Mouse (Mus musculus) common myeloid progenitor, adult 5-6 weeks (primary cell): ENCODE results near the gene Tmem106c. TPM values are rescaled to one million over a fixed set of nuclear protein-coding genes. Genes with fewer than 3 reads are reported as not detected.
A peak's percentile ranks its signal among the peaks of the same experiment; 100 is the strongest.

Experiments
- ATAC-seq: replicated peaks from 2 replicates; pipeline ENCODE4 v1.8.0; 2016; ENCODE audit warnings: low read depth, mild to moderate bottlenecking, moderate TSS enrichment, inconsistent platforms; ENCODE audit not compliant: poor library complexity, severe bottlenecking
- total RNA-seq: library from RNA; stranded (forward); fragments of 200-1000, 187-1606 nt; gene quantifications from 2 replicates; pipeline ENCODE4 v1.2.3, GENCODE M21; 2017

Gene Tmem106c
- total RNA-seq: 26.4 and 40.0 TPM in 2 replicates

GRCm38 (mm10) chr15:97963989-97964835 is at the start of gene Tmem106c:
TSS of gene Tmem106c (plus strand) at chr15:97964200.
- peak; percentile 97 for ATAC-seq

GRCm38 (mm10) chr15:97914331-97914747 is 49.7 kb upstream of the Tmem106c start:
- ATAC-seq: peak; percentile 86

GRCm38 (mm10) chr15:97917994-97918393 is 46.0 kb upstream of the Tmem106c start:
- ATAC-seq: peak; percentile 64

DNA sequence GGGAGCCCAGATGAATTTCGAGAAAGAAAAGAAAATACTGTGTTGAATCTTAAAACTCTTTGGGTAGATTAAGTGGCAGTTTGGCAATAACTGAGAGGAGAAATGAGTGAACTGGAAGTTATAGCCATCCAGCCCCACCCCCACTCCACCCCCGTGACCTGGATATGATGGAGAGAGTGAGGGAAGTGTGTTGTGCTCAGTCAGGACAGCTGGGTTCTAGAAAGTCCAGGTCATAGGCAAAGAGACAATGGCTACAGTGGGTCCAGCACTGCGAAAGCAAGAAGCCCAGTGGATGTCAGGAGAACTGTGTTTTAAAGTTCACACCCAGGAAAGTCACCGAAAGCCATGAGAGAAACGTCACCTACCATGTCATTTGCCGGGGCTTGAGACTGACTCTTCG is 44.8 kb upstream of the Tmem106c start:
- no peak for ATAC-seq

DNA sequence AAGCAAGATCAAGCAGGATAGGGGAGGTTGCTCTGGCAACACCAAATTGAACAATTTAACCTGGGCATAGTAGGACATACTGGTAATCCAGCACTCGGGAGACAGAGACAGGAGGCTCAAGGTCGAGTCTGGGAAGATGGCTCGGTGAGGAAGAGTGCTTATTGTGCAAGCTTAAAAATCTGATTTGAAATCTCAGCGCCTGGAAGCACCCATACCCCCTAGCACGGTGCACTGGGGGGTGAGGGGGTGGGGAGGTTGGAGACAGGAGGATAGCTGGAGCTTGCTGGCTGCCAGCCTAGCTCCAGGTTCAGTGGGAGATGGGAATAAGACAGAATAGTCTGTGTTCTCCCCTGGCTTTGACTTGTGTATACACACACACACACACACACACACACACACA is 43.7 kb upstream of the Tmem106c start:
- no peak for ATAC-seq

DNA sequence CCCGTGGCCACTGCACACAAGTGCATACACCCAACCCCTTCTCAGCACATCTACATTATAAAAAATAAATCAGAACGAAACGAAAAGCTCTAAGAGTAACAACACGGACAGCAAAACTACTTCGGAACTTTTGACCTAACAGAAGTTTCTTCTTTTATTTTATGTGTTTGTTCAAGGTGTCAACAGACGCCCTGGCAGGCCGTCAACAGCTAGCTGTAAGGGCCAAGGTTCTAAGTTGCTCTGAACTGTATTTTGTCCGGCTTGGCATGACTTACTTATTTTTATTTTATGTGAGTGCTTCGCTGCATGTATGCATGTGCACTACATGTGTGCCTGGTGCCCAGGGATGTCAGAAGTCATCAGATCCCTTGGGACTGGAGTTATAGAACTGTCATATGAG is 42.2 kb upstream of the Tmem106c start:
- no peak for ATAC-seq

DNA sequence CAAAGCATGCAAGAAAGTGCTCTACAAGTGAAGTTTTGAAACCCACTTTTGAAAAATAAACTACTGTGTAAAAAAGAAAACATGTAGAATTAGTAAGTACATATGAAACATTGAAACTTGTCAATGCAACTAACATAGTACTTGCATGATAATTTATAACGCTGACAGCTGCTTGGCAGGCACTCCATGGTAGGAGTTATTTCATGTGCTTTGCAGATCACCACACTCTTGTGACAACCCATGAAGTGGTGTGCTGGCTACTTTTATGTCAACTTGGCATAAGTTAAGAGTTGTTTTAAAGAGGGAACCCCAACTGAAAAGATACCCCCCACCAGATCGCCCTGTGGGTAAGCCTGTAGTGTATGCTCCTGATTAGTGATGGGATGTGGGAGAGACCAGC is 41.6 kb upstream of the Tmem106c start:
- no peak for ATAC-seq

- ATAC-seq: no peak
These were observed 37.0 kb upstream of the Tmem106c start for GRCm38 (mm10) chr15:97927018-97927417.

DNA sequence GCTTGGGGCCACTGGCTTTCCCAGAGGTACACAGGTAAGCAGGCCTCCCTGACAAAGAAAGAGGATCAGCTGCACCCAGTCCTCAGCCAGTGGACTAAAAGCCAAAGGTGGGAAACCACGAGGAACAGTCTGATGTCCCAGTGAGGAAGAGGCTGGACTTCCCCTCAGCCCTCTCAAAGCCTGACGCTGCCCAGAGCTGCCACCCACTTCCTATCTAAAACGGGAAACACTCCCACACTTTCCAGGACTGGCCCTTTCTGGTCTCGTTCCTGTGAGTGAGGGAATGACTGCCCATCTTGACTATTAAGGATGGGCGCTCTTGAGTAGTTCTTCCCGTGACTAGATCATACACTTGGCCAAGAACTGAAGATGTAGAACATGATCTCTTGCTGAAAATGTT is 36.2 kb upstream of the Tmem106c start:
- peak; percentile 76 for ATAC-seq

DNA sequence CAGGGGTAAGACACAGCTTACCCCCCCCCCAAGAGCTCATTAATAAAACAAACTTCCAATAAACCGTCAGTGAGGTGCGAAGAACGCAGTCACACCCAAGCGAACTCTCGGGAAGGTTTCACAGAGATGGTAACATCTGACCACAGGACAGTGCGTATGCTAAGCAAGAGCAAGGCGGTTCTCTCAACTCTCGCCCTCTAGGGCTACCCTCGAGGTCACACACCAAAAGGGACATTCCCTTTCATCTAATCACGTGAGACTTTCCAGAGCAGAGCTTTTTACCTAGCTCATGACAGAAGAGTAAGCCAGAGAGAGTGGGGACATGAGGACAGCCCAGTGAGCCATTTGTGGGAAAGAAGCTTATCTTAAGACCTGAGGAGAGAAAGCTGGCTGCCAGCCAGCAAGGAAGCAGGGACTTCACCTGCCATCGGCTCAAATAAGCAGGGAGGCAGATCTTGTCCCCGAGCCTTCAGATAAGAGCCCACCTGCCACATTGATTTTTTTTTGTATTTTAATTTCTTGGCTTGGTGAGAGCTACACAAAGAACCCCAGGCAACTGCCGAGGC is 34.7 kb upstream of the Tmem106c start:
- no peak for ATAC-seq

GRCm38 (mm10) chr15:97932441-97932840 is 31.6 kb upstream of the Tmem106c start:
- ATAC-seq: no peak

- no peak for ATAC-seq
These were observed 25.4 kb upstream of the Tmem106c start for GRCm38 (mm10) chr15:97938580-97938979.

GRCm38 (mm10) chr15:97940088-97940487 is 23.9 kb upstream of the Tmem106c start:
- no peak for ATAC-seq

DNA sequence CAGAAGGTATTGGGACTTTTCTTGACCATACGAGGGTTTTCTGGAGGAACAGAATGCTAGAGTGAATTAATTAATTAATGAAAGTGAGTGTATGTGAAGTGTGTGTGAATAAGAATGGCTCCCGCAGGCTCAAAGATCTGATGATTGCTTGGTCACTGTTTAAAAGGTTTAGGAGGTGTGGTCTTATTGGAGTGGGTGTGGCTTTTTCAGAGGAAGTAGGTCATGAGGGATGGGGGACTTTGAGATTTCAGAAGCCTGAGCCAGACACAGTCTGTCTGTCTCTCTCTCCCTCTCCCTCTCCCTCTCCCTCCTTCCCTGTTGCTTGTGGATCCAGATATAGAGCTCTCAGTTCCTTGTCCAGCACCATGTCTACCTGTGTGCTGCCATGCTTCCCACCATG is 22.7 kb upstream of the Tmem106c start:
- no peak for ATAC-seq

DNA sequence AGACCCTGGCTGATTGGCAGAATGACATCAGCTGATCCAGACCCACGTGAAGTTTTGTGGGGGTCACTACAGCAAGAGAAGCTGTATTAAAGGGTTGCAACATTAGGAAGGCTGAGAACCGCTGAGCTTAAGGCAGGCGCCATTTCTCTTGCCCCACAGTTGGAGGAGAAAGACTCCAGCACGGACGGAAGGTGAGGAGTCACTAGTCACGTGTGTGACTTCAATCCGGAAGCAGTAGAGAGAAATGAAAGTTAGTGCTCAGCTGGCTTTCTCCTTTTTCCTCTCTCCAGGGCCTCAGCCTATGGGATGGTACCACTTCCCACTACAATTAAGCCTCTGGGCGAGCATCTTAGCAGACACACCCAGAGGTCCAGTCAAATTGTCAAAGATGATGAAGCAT is 21.5 kb upstream of the Tmem106c start:
- no peak for ATAC-seq

DNA sequence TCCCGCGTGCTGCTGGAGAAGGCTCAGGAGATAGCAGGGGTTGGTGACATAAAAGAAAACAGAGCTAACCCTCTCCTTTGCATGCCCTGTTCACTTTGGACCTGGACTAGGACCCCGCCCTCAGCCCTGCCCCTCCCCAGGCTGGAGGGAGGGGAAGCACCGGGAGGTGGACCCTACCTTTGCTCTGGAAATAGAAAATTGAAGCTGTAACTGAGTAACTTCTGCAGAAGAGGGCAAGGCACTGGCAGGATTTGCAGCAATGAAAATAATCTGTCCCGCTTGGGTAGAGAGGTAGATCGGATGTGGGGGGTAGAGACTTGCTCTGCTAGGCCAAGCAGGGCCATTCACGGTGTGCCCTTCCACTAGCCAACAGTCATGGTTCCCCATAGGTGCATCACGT is 20.6 kb upstream of the Tmem106c start:
- ATAC-seq: no peak

- ATAC-seq: no peak
These were observed 19.0 kb upstream of the Tmem106c start for GRCm38 (mm10) chr15:97944919-97945574.

GRCm38 (mm10) chr15:97945656-97946315 is 18.2 kb upstream of the Tmem106c start:
- ATAC-seq: no peak

DNA sequence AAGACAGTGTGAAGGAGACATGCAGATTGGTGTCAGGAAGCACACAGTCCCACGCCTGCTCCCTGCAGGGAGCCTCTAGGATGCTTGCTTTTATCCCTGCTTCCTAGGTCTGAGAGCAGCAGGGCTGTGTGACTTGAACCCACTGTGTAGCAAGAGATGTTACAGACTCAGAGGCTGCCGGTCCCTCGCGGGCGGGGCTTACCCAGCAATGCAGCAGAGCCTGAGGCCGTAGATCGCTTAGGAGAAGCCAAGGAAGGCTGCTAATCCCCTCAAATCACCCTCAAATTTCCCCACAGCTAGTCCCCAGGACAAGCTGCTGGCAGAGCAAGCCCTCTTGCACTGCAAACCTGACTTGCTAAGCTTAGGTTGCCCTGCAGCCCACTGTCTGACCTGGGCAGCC is 15.3 kb upstream of the Tmem106c start:
- ATAC-seq: no peak

DNA sequence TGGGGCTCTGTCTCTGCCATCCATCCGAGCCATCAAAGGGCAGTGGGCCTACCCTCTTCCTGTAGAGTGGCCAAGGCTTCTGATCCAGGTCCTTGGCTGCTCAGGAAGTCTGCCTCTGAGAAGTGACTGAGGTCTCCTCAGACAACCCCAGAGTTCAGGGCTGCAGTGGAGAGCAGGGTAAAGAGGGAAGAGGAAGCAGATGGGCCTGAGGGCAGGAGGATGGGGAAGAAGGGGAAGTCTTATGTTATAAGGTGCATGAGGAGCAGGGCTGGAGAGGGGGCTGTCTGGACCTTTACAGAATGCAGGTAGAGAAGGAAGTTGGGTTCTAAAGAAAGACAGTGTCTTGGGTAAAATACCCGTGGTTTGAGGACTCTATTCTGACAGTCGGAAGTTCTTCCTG is 14.3 kb upstream of the Tmem106c start:
- ATAC-seq: peak; percentile 75

DNA sequence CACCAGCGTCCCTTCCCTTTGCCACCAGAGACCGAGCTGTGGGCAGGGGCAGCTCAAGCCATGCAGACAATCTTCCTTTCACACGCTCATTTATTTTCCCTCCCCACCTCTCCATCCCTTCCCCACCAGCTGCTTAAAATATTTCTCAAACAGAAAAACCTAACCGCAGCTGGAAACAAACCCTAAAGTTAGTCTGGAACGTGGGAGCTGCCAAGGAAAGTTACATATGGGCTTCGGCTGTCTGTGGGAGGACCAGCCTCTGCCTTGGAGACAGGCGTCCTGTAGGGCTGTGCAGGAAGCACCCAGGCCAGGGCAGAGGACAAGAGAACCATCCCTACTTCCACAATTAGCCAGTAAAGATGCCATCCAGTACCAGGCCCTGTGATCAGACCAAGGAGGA is 13.8 kb upstream of the Tmem106c start:
- no peak for ATAC-seq
